Mouse (Mus musculus): ENCODE results near the gene Map2k7.

Gene Map2k7

DNA sequence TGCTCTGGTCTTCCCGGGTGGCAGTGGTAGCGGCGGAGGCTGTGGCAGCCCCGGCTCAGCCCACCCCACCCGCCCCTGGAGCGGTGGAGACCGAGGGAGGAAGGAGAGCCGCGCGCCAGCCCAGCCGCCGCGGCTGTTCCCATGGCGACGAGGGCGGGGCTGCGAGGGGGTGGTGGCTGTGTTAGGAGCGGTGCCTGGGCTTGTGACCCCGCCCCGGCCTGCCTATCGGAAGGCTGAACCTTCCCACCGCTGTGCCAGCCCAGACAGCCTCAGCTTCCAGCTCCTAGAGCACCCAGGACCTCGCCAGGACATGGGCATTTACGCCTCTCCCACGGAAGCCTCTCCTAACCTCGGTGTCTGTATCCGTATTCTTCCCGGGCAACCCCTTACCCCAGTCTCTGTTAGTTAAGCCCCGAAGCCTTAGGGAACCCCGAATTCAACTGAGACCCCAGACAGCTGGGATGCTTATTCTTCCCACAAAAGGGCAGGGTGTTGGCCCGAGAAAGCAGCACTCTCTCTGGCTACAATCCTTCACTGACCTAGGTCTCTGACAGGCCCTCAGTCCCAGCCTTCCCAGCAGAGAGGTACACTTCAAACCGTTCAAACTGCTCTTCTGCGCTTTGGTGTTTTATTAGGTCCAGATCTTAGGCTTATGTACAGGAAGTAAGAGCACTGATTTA is 20.7 kb downstream of the Map2k7 start, which contains the start of gene Ctxn1:
Gene Ctxn1, minus strand, starts transcription at position 150 of the 680 bp plus-strand sequence.
- DNase-seq, result peak; percentile 97 to 98

DNA sequence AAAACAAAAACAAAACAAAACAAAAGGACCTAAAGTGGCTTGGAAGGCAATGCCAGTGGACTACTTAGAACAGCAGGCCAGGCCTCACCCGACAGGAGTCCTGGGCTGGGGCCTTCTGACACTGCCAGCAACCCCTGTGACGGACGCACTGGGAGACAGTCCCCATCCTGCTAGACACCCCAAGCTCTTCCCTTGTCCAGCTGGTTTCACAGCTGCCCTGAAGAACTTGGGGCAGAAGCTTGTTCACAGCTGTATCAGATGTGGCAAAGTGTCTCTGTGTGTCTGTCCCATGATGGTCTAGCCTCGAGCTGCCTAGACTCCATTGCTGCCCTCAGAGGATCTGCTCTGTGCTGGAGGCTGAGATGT is 21.2 kb downstream of the Map2k7 start:
- DNase-seq, result no peak

DNA sequence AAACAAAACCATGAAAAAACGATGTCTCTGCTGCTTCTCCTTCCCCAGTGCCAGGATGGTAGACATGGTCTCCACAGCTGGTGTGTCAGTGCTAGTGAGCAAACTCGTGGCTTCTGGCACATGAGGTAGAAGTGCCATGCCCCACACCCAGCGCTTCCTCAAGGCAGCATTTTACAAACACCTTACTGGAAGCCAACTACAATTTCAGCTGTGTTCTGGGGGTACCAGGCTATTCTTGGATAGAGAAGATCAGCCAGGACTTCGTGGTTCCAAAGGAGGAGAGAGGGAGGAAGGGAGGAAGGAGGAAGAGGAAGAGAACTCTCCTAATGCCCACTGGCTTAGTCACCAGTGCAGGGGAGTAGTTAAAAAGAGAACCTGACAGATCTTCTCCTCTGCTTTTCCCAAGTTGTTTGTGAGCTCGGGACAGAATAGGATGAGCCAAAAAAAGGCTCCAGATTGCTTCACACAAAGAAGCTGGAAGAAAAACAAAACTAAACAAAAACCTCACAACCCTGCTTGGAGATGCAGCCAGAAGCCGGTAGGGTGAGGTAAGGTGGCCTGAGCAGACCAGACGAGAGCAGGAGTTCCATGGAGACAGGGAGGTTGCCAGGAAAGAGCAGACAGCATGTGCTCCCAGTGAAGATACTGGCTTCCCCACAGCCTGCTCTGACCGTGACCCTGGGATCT is 24.7 kb downstream of the Map2k7 start:
- DNase-seq, result no peak

DNA sequence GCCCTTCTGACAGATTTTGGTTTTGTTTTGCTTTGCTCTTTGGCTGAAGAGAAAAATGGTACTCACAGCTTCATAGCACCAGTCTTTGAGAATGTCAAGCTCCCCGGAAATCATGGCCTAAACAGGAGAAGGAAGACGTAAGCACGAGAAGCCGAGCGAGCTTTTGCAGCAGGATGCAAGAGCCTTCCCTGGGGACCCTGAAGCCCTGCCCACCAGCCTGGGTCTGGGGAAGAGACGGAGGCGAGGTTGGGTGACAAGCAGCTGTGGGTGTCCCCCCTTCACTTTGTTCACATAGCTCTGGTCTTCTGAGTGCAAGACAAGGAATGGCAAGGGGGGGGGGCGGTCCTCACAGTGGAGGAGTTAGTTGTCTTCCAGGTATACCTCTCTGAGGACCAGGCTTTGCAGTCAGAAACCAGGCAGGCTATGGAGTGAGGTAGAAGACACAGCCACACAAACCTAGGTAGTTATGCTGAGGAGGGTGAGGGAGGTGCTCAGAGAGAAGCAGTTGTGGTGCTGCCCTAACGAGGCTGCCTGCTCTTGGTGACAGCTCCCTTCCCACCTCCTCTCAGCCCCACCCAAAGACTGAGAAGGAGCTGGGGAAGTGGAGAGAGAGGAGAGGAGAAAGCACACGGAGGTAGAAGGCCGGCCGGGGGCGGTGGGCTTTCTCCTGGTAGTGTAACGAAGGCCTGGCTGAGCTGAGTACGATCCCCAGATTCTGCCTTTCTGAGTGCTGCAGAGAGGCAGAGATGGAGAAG is 26.8 kb downstream of the Map2k7 start:
- no peak for DNase-seq

DNA sequence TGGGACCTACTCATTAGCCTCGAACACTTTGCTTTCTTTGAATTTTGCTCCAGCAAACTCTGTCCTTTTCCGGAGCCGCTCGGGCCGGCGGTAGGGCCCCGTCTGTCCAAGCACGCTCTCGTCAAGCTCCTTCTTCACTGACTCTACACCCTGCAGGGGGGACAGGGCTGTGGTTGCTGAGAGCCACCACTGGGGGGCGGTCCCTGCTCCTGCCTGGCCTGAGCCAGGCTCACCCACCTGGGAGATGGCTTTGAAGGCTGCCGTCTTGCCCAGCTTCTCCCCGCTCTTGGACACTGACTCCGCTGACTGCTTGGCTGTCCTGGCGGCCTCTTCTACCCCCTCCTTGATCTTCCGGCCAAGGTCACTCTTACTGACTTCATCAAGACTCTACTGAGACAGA is 29.1 kb downstream of the Map2k7 start:
- DNase-seq, result no peak

DNA sequence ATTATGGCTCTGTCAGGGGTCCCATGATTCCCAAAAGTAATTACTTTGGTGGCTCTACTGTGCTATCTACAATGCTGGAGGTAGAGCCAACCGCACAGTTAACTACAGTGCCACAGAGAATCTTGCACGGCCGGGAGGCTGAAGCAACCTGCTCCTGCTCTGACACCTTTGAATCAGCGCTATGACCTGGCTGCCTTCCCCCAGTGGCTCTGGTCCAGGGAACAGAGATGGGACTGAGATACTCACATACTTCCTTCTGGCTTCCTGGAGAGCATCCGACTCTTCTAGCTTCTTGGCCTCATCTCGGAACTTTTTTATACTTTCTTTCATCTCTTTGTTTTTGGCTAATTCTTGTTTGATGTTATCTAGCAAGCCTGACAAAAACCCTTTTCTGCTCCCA is 31.1 kb downstream of the Map2k7 start:
- DNase-seq, result no peak

DNA sequence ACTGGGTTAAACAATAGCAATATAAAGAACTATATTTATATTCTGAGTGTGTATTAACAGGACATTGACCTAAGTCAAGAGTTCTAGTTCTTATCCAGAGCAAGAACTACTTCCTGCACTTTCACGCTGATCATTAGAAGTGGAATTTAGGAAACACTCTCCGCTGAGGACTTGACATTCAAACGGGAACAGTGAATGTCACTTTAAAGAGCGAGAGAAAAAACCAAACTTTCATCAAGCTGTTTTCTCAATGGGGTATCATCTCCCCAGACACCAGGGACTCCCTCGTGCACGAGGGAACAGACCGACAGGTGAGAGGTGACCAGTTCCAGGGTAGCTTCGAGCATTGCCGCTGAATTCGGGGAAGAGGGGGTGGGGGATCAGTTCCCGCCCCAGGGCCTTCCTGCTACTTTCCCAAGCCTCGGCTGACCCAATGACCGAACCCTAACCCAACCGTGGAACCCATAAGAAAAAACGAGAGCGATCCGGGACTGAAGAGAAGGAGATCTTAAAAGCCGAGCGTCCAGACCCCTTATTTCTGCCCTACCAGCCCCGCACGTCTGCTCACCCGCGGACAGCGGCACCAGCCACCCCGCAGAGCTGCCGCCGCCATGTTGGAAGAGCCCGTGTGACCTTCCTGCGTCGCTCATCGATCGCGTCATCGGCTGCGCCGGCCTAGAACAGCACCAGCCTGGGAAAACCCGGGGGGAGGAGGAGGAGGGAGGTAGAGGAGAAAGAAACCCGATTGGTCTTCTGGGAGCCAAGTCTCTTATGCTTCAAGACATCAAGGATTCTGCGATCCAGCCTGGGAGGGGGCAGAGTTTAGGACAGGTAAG is 37.0 kb downstream of the Map2k7 start, which contains the start of gene Timm44:
Gene Timm44, minus strand, starts transcription at position 639 of the 836 bp plus-strand sequence.
- peak; percentile 91 to 92 for DNase-seq

DNA sequence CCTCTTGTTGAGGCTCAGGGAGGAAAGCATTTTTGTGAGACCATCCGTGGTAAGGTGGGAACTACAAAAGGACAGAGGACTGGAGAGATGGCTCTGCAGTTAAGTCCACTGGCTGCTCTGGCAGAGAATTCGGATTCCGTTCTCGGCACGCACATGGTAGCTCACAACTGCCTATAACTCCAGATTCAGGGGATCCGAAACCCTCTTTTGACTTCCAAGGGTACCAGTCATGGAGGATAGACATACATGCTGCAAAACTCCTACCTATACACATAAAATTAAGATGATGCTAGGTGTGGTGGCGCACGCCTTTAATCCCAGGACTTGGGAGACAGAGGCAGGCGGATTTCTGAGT is 37.5 kb downstream of the Map2k7 start:
- no peak for DNase-seq

DNA sequence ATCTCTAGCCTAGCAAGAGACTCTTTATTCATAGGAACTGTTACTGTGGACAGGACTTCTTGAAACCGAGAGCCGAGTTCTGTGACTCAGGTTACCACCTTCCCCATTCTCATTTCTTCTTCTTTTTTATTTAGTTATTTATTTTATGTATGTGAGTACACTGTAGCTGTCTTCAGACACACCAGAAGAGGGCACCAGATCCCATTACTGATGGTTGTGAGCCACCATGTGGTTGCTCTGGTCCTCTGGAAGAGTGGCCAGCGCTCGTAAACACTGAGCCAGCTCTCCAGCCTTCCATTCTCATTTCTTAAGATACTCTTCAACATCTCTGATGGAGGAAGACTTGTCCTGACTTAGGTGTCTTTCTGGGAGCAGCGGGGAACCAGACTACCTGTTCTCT is 54.2 kb downstream of the Map2k7 start:
- DNase-seq, result no peak

All from thymus, postnatal 36 days (tissue).